Mouse (Mus musculus) G1E (cell line): ENCODE results near the gene Dcxr. TPM values are rescaled to one million over a fixed set of nuclear protein-coding genes. Genes with fewer than 3 reads are reported as not detected.

Source experiments
- ATAC-seq: 2 replicates; pipeline ENCODE4 v1.8.0; 2016; ENCODE audit warnings: mild to moderate bottlenecking; ENCODE audit not compliant: insufficient number of reproducible peaks, poor library complexity, low FRiP score, severe bottlenecking; ENCODE audit errors: extremely low read depth
- DNase-seq: peaks from one replicate; pipeline ENCODE4 v3.0.0; 2012; ENCODE audit warnings: low spot score
- H3K27me3 ChIP-seq: 2 replicates; pipeline ENCODE4 v1.6.1; 2012; ENCODE audit warnings: mild to moderate bottlenecking, low read length, inconsistent platforms; ENCODE audit not compliant: insufficient read depth
- H3K36me3 ChIP-seq: replicated peaks from 2 replicates; pipeline ENCODE3; 2012; ENCODE audit warnings: mild to moderate bottlenecking, inconsistent platforms
- H3K4me1 ChIP-seq: 2 replicates; pipeline ENCODE4 v1.6.1; 2012; ENCODE audit warnings: low read depth, low read length, inconsistent platforms, mixed read lengths; ENCODE audit not compliant: insufficient read depth
- H3K4me3 ChIP-seq: 2 replicates; pipeline ENCODE4 v1.5.1; 2012; ENCODE audit warnings: low read depth, mild to moderate bottlenecking, inconsistent platforms, low read length, moderate library complexity, mixed read lengths
- H3K9me3 ChIP-seq: replicated peaks from 2 replicates; pipeline ENCODE4 v1.6.1; 2012; ENCODE audit warnings: inconsistent platforms
- CTCF ChIP-seq: IDR thresholded peaks from 2 replicates; pipeline ENCODE4 v1.5.1; 2012; ENCODE audit warnings: low read depth, low read length, inconsistent platforms, mixed read lengths
- GATA1 ChIP-seq: IDR thresholded peaks from 2 replicates; pipeline ENCODE4 v1.6.1; 2012; ENCODE audit warnings: borderline replicate concordance, low read length, inconsistent platforms, mixed read lengths
- GATA2 ChIP-seq: IDR thresholded peaks from 2 replicates; pipeline ENCODE4 v1.6.1; 2012; ENCODE audit warnings: low read depth, low read length, inconsistent platforms, borderline replicate concordance
- POLR2AphosphoS5 ChIP-seq: IDR thresholded peaks from 2 replicates; pipeline ENCODE4 v1.6.1; 2012; ENCODE audit warnings: low read depth, low read length, inconsistent platforms; ENCODE audit not compliant: insufficient replicate concordance
- TAL1 ChIP-seq: conservative IDR thresholded peaks from 2 replicates; pipeline ENCODE4 v1.6.1; 2012; ENCODE audit warnings: low read depth, low read length, inconsistent platforms, mixed read lengths
- polyA plus RNA-seq: library from polyadenylated mRNA; stranded (reverse); fragments of >175 nt; gene quantifications from 2 replicates; pipeline ENCODE4 v1.2.3, GENCODE M21; 2012
- total RNA-seq, 2 experiments: library from RNA; stranded (forward) in 1 of 2; stranded (reverse) in 1 of 2; fragments of 200-1000 nt in 1 of 2; fragments of >200 nt in 1 of 2; fragmentation: Nextera tagmentation in 1 of 2; gene quantifications; 2 replicates each; pipeline ENCODE4 v1.2.3; 2014 to 2017

The Dcxr gene
- total and polyA plus RNA-seq, 3 experiments, result 13.1 to 37.5 (median 21.0) TPM

DNA sequence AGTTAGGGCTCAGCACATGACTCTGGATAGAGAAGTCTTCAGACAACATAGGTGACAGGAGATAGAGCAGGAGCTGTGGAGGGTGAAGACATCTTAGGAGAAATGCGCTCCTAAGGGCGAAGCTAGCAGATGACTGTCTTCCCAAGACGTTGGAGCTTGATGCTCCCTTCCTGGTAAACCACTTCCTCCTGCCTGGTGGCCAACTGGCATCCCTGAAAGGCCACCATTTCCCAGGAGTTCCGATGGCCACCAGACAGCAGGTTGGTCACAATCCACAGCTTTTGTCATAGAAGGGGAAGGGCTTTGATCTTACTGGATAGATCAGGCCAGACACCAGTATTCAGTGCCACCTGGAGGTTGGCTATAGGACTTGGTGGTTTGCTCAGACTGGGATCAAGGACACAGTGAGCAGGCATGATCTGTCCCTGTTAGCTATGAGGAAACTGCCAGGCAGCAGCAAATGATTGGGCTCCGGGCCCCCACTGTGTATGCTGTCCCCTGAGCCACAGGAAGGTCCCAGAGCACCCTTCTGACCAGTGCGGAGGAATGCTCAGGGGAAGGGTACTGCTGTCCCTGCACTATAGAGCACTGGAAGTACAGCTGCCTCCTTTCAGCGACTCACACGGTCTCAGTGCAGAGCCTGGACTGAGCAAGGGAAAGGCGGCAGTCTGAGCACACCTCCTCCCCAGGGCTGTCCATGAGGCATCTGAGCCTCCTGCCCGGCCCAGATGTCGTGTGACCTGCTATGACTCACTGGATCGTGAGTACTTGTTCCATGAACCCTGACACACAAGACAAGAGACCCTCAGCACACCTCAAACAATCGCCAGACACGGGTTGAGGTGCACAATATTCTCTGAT lies 35.0 kb upstream of the Dcxr start:
- DNase-seq (no peak), ATAC-seq (no peak)
- Histone ChIP-seq H3K4me3 (no peak overlapping the region), H3K27me3 (peaks cover 23% of the 10 kb centered on the region), H3K9me3 (peaks cover 38% of the 10 kb centered on the region), H3K36me3 (no peaks in the 10 kb centered on the region), H3K4me1 (no peaks in the 10 kb centered on the region)
- TF ChIP-seq GATA2 (no peak), TAL1 (no peak), CTCF (no peak), GATA1 (no peak), POLR2AphosphoS5 (no peak)

DNA sequence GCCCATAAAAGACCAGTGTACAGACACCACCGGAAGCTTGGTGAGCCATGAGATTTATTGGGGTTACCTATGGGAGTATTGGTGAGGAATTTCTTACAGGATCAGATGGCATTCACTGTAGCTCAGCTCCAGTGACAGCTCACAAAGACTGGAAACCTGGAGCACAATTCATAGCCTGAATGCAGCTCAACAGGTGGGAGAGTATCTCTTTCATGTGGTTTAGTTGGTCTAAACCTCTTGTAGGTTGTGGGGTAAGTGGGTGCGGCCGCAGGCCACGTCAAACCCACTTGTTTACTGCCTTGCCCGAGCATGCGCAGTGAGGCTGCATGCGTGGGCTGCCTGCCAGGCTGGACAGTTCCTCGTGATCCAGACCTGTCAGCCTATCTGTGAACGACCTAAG lies 33.2 kb upstream of the Dcxr start:
- DNase-seq (no peak), ATAC-seq (no peak)
- no peaks in the 10 kb centered on the region for H3K4me1 ChIP-seq
- peaks cover 47% of the 10 kb centered on the region for H3K9me3 ChIP-seq
- no peak for TF ChIP-seq TAL1
- TF ChIP-seq CTCF, result no peak
- TF ChIP-seq GATA2, result no peak
- TF ChIP-seq POLR2AphosphoS5, result no peak
- TF ChIP-seq GATA1, result no peak
- peaks cover 14% of the 10 kb centered on the region for H3K27me3 ChIP-seq
- no peaks in the 10 kb centered on the region for H3K36me3 ChIP-seq
- H3K4me3 ChIP-seq, result no peak overlapping the region

- no peak for DNase-seq
- H3K9me3 ChIP-seq, result peaks cover 5% of the 10 kb centered on the region
- H3K4me3 ChIP-seq, result no peak overlapping the region
- TF ChIP-seq CTCF, result no peak
- no peak for TF ChIP-seq TAL1
- no peak for TF ChIP-seq GATA2
- TF ChIP-seq POLR2AphosphoS5, result no peak
- no peaks in the 10 kb centered on the region for H3K36me3 ChIP-seq
- peaks cover 9% of the 10 kb centered on the region; the same call in 1 of the 2 replicates for H3K27me3 ChIP-seq
- H3K4me1 ChIP-seq, result no peaks in the 10 kb centered on the region
- no peak for ATAC-seq
Observed at GRCm38 (mm10) chr11:120751606-120752005, 24.5 kb upstream of the Dcxr start.

DNA sequence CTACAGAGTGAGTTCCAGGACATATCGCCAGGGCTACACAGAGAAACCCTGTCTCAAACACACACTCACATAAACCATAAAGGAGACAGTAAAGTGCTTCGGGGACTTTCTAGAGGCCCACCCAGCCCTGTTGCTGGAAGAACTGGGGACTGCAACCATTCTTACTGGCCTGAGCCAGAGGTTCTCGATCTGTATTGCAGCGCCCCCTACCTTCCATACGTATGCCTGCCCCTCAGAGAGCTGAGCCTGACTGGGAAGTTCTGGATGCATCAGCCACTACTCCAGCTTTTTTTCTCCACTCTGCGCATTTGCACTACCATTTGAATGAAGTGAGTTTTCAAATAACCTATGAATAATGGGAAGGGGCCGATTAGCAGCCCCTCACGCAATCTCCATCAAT lies 22.3 kb upstream of the Dcxr start:
- H3K4me3 ChIP-seq, result no peak overlapping the region
- H3K36me3 ChIP-seq, result no peaks in the 10 kb centered on the region
- DNase-seq (peak; percentile 38), ATAC-seq (no peak)
- no peaks in the 10 kb centered on the region for H3K9me3 ChIP-seq
- TF ChIP-seq CTCF (peak; percentile 45), TAL1 (no peak)
- H3K4me1 ChIP-seq, result no peaks in the 10 kb centered on the region
- H3K27me3 ChIP-seq, result peaks cover 12% of the 10 kb centered on the region; the same call in 1 of the 2 replicates

DNA sequence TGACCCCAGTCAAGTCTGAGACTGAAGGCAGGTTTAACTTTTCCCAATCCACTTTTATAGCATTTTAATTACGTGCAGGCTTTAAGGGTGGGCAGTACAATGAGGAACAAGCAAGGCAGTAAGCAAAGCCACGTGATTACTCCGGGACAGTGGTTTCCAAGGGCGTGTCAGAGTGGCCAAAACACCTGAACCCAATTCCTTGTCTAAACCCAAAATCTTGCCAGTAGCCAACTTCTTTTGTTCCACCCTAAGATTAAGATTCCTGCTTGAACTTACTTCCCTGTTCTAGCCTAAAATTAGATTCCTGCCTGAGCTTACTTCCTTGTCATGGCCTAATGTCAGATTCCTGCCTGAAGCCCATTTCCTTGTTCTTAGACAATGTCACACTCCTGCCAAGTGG lies 20.9 kb upstream of the Dcxr start:
- ATAC-seq (no peak), DNase-seq (no peak)
- no peak overlapping the region for H3K4me3 ChIP-seq
- H3K27me3 ChIP-seq, result peaks cover 13% of the 10 kb centered on the region; the same call in 1 of the 2 replicates
- no peaks in the 10 kb centered on the region for H3K9me3 ChIP-seq
- no peak for TF ChIP-seq GATA2
- TF ChIP-seq TAL1, result no peak
- no peak for TF ChIP-seq CTCF
- TF ChIP-seq GATA1, result no peak
- no peak for TF ChIP-seq POLR2AphosphoS5
- H3K4me1 ChIP-seq, result no peaks in the 10 kb centered on the region
- H3K36me3 ChIP-seq, result no peaks in the 10 kb centered on the region

DNA sequence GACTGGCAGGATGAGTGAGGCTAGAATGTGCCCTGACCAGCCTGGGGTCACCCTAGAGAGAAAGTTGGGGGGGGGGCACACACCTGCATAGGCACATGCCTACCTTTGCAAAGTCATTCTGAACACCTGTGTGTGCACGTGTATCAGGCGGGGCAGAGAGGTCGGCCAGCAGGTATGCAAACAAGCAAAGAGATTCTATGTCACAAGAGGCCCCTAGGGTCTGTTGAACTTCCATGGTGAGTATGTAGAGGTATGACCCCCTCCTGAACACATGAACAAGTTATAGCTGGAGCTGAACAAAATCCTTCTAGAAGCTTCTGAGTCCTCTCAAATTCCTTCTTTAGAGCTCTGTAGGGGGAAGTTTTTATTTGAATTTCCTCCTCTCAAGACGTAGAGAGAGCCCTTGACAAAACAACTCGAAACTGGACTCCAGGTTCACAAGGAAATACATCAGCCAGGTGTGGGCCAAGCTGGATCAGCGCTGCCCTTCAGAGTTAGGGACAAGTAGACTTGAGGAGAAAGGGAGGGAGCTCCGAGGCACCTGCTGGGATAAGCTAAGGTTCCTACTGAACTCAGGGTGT lies 17.1 kb upstream of the Dcxr start:
- H3K36me3 ChIP-seq, result no peaks in the 10 kb centered on the region
- no peak for DNase-seq
- no peaks in the 10 kb centered on the region for H3K4me1 ChIP-seq
- no peak for ATAC-seq
- H3K27me3 ChIP-seq, result peaks cover 12% of the 10 kb centered on the region
- no peaks in the 10 kb centered on the region for H3K9me3 ChIP-seq
- no peak for TF ChIP-seq POLR2AphosphoS5
- TF ChIP-seq CTCF, result no peak
- no peak for TF ChIP-seq GATA2
- TF ChIP-seq TAL1, result no peak
- TF ChIP-seq GATA1, result no peak
- no peak overlapping the region for H3K4me3 ChIP-seq

DNA sequence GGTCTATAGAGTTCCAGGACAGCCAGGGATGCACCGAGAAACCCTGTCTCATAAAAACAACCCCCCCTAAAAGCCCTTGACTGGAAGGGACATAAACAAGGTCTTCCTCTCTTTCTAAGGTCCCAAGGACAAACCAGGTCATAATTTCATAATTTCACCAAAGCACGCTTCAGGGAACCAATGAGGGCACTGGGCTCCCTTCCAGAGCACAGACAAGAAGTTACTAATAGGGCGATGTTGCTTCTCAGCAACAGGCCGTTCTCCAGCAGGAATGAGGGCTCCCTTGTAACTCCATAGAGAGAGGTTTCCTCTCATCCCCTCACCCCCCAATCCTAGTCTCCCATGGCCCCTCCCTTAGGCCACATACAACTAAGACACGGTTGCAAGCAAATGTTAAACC lies 13.9 kb upstream of the Dcxr start:
- no peak for DNase-seq

More for the DNA sequence above, 13.9 kb upstream of the Dcxr start:
- Histone ChIP-seq H3K4me1 (no peaks in the 10 kb centered on the region), H3K4me3 (no peak overlapping the region), H3K9me3 (no peaks in the 10 kb centered on the region), H3K27me3 (peaks cover 16% of the 10 kb centered on the region), H3K36me3 (no peaks in the 10 kb centered on the region)
- TF ChIP-seq TAL1 (no peak), POLR2AphosphoS5 (no peak), GATA2 (no peak), CTCF (no peak), GATA1 (no peak)
- ATAC-seq, result no peak
